Mouse (Mus musculus) retina, embryonic 14.5 days (tissue): ENCODE results near the gene Vwa8.
A peak's percentile ranks its signal among the peaks of the same experiment; 100 is the strongest.
"Not testable (repeated sequence)": the region's sequence is repeated elsewhere in the genome, so short reads cannot be mapped to it uniquely, and the experiment has no call there.

Source experiments
- DNase-seq: peaks from one replicate; pipeline ENCODE4 v3.0.0-alpha.2; 2015; ENCODE audit warnings: low spot score

The Vwa8 gene

GRCm38 (mm10) chr14:78885915-78886534 is 37.2 kb downstream of the Vwa8 start:
- DNase-seq = no peak

GRCm38 (mm10) chr14:78886566-78887234 is 37.8 kb downstream of the Vwa8 start:
- DNase-seq = no peak

- not testable (repeated sequence) for DNase-seq
Observed at GRCm38 (mm10) chr14:78887494-78887893, 38.6 kb downstream of the Vwa8 start.

- no peak for DNase-seq
Observed at GRCm38 (mm10) chr14:78895496-78895895, 46.6 kb downstream of the Vwa8 start.

GRCm38 (mm10) chr14:78896252-78896651 is 47.4 kb downstream of the Vwa8 start:
- DNase-seq = no peak

- no peak for DNase-seq
Observed at GRCm38 (mm10) chr14:78900770-78901169, 51.9 kb downstream of the Vwa8 start.

GRCm38 (mm10) chr14:78908205-78908863 is 59.5 kb downstream of the Vwa8 start:
- DNase-seq = no peak

GRCm38 (mm10) chr14:78912076-78912475 is 63.2 kb downstream of the Vwa8 start:
- DNase-seq = no peak

- DNase-seq = no peak
Observed at GRCm38 (mm10) chr14:78914180-78914579, 65.3 kb downstream of the Vwa8 start.

GRCm38 (mm10) chr14:78916691-78917090 is 67.8 kb downstream of the Vwa8 start:
- DNase-seq = no peak

- no peak for DNase-seq
Observed at GRCm38 (mm10) chr14:78921219-78921618, 72.4 kb downstream of the Vwa8 start.

GRCm38 (mm10) chr14:78923631-78924030 is 74.8 kb downstream of the Vwa8 start:
- DNase-seq = no peak

- DNase-seq = no peak
Observed at GRCm38 (mm10) chr14:78924755-78925537, 76.1 kb downstream of the Vwa8 start.

GRCm38 (mm10) chr14:78932094-78932493 is 83.2 kb downstream of the Vwa8 start:
- DNase-seq = no peak

GRCm38 (mm10) chr14:78933399-78933798 is 84.5 kb downstream of the Vwa8 start:
- DNase-seq = no peak

- no peak for DNase-seq
Observed at GRCm38 (mm10) chr14:78934596-78934995, 85.7 kb downstream of the Vwa8 start.

GRCm38 (mm10) chr14:78935796-78936195 is 86.9 kb downstream of the Vwa8 start:
- peak; percentile 83 for DNase-seq

- no peak for DNase-seq
Observed at GRCm38 (mm10) chr14:78941741-78942475, 93.1 kb downstream of the Vwa8 start.

GRCm38 (mm10) chr14:78955745-78956144 is 106.9 kb downstream of the Vwa8 start:
- no peak for DNase-seq

- no peak for DNase-seq
Observed at GRCm38 (mm10) chr14:78970621-78971020, 121.8 kb downstream of the Vwa8 start.

GRCm38 (mm10) chr14:78972424-78972823 is 123.6 kb downstream of the Vwa8 start:
- DNase-seq = peak; percentile 23

- DNase-seq = no peak
Observed at GRCm38 (mm10) chr14:78983104-78983503, 134.3 kb downstream of the Vwa8 start.
